Mouse (Mus musculus): ENCODE results near the gene Socs3.

The Socs3 gene

DNA sequence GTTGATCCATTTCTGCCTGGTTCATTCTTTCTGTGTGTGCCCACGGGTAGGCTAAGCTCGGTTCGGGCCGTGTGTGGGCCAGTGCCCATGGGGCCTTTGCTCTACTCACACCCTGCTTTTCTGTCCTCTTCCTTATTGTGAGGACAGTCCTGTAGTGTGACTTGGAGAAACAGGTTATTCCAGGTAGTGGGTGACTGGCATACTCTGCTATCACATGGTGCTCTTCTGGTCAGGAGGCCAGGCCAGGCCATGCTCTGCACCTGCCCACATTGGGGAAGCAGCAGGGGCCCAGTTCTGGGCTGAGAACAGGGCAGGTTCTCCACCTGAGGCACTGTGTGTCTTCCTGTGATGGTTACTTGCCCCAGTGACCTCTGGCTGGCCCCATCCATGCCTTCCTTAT is 28.5 kb upstream of the Socs3 start:
- in situ Hi-C loops (cut with MboI; ENCODE audit: low pct_unique_long_range_greater_than_20kb in 1 of 2, low sequenced_read_pairs in 2 of 2, unreplicated experiment in 1 of 2): no loop called here

DNA sequence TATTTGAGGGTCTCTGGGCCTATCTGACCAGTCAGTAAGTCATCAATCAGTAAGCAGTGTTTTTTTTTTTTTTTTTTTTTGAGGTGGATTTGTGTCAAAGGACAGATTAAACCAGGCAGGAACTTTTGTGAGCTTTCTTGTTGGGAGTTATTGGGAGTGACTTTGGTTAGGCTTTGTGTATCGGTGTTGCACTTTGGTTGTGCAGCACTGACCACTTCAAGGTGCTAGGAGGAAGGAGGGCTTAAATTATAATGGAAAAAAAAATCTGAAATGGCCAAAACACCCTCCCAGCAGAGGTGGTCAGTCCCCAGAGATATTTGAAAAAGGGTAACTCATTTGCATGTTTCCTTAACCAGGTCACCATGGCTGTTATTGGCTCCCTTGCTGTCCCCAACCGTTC is 27.2 kb upstream of the Socs3 start:
- in situ Hi-C loops (cut with MboI; ENCODE audit: low pct_unique_long_range_greater_than_20kb in 1 of 2, low sequenced_read_pairs in 2 of 2, unreplicated experiment in 1 of 2): no loop called here

DNA sequence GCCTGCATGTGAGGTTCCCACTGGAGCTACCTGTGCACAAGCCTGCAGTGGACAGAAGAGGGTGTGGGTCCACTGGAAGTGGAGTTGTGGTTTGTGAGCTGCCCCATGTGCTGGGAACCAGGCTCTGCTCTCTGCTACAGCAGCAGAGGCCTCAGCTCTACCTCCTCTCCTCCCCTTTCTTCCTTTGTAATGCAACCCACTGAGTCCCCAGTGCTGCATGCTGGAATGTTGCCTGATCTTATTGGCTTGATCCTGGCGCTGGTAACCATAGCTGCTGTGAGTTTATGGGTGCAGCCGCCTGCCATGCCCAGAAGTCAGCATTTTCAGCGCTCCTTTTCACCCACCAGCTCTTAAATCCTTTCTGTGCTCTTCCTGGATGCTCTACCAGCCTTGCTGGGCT is 26.2 kb upstream of the Socs3 start:
- in situ Hi-C loops (cut with MboI; ENCODE audit: low pct_unique_long_range_greater_than_20kb in 1 of 2, low sequenced_read_pairs in 2 of 2, unreplicated experiment in 1 of 2): no loop called here

DNA sequence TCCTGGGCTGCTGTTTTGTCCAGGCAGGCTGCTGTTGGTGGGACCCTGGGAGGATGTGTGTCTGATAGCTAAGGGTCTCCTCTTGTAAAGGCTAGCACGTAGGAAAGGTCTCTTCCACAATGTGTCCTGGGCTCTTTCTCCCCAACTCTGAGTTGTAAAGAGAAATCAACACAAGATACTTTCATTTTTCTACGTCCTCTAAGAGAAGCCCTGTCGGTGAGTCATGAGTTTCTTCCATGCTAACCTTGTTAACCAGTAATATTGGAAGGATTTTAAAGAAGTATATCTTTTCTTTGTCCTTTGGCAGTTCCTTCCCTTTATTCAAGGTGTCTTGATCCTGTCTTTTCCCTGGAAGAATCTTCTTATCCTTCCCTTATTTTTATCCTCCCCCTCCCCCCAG is 25.8 kb upstream of the Socs3 start:
- in situ Hi-C loops (cut with MboI; ENCODE audit: low pct_unique_long_range_greater_than_20kb in 1 of 2, low sequenced_read_pairs in 2 of 2, unreplicated experiment in 1 of 2): no loop called here

DNA sequence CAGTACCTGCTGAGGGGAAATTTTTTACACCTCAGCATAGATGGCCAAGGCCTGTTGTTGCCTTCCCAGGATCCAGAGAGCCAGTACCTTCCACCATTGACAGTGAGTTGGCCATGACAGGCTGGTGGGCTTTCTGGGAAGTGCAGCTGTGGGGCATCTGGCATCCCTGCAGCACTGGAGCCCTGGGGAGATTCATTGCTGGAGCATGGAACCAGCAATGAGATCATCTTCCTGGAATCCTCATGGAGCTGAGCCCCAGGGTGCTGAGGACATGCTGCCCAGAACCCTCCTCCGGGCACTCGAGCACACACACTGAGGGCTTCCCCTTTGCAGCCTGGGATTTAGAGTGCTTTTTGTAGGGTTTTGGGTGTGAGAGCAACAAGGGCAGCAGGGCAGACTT is 25.4 kb upstream of the Socs3 start:
- in situ Hi-C loops (cut with MboI; ENCODE audit: low pct_unique_long_range_greater_than_20kb in 1 of 2, low sequenced_read_pairs in 2 of 2, unreplicated experiment in 1 of 2): no loop called here

DNA sequence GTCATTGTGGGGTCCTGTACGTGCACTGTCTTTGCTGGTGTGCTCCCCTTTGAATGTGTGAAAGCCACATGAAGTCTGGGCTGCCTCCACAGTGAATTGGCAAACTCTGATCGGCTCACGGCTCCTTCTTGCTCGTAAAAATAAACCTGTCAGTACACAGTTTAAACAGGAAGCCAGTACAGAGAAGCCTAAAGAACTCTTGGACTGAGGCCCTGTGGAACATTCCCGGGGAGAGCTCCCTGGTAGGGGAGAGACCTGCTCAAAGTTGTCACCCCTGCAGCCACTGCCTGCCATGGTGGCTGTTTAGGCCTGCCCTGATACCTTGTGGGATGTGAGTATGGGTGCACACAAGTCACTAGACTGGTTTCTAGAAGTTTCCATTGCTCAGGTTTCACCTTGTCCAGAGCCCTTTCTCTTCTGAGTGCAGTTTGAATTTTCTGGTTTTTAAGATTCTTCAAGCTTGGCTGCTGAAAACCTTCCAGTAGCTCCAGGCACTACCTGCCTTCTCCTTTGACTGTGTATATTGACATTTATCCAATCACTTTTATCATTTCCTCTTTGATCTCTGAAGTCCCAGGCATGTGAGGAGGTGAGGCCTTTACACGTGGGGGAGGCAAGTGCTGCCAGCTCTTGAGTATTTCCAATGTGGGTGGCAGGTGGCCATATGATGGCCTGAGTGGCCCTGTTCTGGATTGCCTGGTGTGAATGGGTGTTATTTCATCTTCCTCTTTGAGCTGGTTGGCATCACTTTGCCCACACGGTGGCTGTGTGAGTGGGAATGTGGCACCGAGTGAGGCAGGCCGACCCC is 24.6 kb upstream of the Socs3 start:
- in situ Hi-C loops (cut with MboI; ENCODE audit: low pct_unique_long_range_greater_than_20kb in 1 of 2, low sequenced_read_pairs in 2 of 2, unreplicated experiment in 1 of 2): no loop called here

DNA sequence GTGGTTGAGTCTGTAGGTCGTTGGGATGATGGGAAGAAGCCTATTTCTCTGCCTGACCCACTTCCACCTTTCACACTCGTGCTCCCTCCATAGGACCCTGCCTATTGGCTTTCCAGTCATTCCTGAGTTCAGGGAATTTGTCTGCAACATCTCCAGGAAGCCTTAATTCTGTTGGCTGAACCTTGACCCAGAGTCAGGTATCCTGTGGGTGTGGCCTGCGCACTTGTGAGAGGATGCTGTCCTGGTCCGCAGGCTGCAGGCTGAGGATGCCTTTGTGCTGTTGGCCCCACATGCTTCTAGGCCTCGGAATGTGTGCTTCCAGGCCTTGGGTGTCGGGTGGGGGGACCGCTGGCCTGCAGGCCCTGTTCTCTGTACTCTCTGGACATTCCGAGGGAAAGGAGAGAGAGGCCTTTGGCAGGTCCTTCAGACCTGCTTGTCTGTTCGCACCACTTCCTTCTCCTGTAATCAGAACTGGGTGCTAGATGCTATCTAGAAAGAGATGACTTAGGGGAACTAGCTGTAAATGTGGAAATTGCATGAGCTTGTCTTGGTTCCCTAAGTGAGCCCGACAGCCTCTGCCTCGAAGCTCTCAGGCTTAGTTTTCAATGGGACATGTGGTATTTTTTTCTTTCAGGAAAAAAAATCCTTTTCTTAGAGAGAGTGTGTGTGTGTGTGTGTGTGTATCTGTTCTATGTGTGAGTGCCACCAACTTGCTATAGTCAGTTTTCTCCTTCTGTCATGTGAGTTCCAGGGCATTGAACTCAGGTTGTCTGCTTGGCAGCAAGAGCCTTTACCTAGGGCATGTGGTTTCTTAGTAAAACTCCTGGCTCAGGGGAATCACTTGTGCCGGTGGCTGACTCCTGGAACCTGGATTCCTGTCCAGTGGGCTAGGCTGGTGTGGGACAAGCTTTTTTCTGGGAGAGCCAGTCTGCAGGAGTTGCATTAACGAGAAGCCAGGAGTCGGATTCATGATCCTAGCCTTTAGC is 23.6 kb upstream of the Socs3 start:
- in situ Hi-C loops (cut with MboI; ENCODE audit: low pct_unique_long_range_greater_than_20kb in 1 of 2, low sequenced_read_pairs in 2 of 2, unreplicated experiment in 1 of 2): no loop called here

DNA sequence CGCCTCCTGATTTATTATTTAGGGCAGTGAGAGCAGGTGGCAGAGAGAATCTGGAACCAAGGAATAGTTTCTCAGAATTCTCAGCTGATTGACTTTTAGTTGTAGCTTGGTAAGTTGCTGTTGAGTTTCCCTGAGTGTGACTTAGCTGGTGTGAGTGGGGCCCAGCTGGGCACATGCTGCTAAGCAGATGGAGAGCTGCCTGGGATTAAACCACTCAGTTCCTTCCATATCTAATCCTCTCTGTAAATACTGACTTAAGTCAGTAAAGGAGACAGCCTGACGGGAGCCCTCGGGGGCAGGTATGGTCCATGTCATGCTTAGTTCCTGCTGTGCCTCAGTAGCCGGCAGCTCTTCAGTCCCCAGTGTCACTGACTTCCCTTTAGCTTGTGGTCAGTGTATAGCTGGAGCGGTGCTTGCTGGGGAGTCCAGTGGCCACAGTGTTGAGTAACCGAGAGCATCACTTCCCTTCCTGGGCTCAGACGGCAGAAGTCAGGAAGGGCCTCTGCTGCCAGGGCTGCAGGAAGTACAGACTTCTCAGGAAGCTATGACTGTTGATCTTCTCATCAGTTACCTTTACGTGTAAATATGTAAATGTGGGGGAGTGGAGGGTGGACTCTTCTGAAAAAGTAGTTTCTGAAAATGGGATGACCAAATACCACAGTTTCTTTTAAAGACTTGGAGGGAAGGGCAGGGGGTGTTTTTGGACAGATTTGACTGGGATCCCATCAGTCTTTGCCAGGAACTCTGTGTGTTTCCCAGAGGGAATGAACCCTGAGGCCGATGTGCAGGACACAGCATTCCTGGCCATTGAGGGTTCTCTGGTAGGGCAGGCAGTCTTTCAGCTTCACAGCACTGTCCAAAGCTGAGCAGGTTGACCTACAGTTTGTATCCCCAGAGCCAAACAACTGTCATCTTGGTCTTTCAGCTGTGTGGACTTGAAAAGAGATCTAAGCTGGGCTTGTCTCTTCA is 21.9 kb upstream of the Socs3 start:
- in situ Hi-C loops (cut with MboI; ENCODE audit: low pct_unique_long_range_greater_than_20kb in 1 of 2, low sequenced_read_pairs in 2 of 2, unreplicated experiment in 1 of 2): no loop called here

DNA sequence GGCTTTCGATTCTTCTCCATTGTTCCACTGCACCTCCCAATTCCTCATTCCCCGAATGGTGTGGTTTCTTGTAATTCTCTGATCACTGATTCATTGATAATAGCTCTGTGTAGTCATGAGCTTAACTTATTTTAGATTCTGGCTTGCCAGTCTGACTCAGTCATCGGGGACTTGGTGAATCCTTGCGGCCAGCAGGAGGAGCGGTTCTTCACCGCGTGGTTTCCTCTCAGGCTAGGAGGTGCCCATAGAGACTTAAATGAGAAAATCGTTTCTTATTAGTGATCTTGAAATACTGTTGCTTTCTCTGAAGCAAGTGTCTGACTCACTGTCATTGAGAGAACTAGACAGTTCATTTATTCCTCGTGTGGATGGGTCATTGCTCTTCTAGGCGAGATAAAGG is 20.1 kb upstream of the Socs3 start:
- in situ Hi-C loops (cut with MboI; ENCODE audit: low pct_unique_long_range_greater_than_20kb in 1 of 2, low sequenced_read_pairs in 2 of 2, unreplicated experiment in 1 of 2): no loop called here

DNA sequence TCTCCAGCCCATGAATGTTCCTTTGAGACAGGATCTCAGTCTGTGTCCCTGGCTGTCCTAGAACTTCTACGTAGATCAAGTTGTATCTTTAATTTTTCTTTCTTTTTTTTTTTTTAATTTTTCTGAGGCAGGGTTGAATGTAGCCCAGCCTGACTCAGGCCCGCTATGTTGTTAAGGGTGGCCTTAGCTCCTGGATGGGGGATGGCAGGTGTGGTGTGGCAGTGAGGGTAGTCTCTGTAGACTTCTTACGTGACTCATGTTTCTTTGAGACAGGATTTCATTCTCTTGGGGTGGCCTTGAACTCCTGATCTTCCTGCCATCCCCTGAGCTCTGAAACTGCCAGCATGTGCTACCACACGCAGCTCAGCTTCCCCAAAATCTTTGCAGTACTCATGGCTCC is 19.4 kb upstream of the Socs3 start:
- in situ Hi-C loops (cut with MboI; ENCODE audit: low pct_unique_long_range_greater_than_20kb in 1 of 2, low sequenced_read_pairs in 2 of 2, unreplicated experiment in 1 of 2): no loop called here

DNA sequence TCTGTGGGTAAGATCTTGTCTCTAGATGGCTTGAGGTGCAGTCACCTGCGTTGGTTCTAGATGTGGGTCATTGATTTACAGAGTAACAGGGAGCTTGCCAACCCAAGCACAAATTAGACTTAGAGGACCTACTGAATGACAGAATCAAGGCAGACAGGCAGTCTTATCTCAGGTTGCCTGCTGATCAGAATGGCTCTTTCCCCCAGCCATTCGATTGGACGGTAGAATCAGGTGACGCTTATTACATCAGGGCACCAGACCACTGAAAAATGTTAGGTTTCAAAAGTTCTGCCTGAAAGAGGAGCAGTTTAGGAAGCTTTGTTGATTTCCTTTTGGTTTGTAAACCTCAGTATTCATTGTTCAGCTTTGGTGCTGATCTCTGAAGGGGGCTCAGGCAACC is 18.1 kb upstream of the Socs3 start:
- in situ Hi-C loops (cut with MboI; ENCODE audit: low pct_unique_long_range_greater_than_20kb in 1 of 2, low sequenced_read_pairs in 2 of 2, unreplicated experiment in 1 of 2): no loop called here

DNA sequence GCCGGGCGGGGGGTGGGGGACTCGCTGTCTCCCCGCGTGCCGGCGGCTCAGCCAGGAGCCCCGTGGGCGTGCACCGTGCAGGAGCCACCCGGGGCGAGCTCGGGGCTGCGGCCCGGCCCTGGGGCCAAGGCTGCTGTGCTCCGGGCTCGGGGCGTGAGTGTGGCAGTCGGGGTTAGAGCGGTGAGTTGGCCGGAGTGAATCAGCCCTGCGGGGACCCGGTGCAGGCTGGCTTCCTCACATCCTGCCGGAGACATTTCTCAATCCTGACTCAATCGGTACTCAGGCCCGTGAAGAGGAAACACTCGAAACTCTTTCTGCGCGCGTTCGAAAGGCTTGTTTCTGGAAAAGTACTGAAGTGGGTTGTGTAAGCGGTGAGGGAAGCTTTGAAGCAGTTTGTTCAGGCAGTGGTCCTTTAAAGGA is 17.2 kb upstream of the Socs3 start:
- in situ Hi-C loops (cut with MboI; ENCODE audit: low pct_unique_long_range_greater_than_20kb in 1 of 2, low sequenced_read_pairs in 2 of 2, unreplicated experiment in 1 of 2): no loop called here

DNA sequence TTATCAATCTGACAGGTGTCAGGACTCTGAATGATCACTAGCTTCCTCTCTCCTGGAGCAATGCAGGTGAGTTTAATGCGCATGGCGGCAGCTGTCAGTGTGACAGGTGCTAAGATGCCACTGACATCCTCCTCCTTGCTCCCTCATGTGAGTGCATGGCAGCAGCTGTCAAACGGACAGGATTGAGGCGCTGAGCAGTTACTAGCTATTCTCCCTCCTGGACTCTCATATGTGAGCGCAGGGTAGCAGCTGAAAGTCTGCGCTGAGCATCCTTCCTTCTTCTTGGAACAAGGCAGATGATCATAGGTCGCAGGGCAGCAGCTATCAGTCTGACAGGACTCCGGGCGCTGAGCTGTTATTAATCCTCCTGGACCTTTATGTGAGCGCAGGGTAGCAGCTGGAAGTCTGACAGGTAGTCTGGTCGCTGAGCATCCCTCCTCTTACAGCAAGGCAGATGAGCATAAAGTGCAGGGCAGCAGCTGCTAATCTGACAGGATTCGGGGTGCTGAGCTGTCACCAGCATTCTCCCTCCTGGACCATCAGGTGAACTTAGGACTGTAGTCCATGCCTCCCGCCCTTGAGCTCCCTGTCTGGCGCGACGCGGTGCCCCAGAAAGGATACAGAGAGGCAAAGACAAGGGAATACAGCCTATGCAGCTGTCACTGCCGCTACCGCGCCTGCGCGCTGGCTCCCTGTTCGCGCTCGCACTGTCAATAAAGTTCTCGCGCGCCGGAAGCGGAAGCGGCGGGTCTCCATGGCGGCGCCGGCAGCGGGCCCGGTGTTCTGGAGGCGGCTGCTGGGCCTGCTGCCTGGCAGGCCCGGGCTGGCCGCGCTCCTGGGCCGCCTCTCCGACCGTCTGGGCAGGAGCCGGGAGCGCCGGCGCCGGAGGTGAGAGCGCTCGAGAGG is 16.5 kb upstream of the Socs3 start, which contains the start of gene Pgs1:
Pgs1 (plus strand) TSS at position 167 of the 906 bp plus-strand sequence.
- in situ Hi-C loops (cut with MboI; ENCODE audit: low pct_unique_long_range_greater_than_20kb in 1 of 2, low sequenced_read_pairs in 2 of 2, unreplicated experiment in 1 of 2): no loop called here

DNA sequence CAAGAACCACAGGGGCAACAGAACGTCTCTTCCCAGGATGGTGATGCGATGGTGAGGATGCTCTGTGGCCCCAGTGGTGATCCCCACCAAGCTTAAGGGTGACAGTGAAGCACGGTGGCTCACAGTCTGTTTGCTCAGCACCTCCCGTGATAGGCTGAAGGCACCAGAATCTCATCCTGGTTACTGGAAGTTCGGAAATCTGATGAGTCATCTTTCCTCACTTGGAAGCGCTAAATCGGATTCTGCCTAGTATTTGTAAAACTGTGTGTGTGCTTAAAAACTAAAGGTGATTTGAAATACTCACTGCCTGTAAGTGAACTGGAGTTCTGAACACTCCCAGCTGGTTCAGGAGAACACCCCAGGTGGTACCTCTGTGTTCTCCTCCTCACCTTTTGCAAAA is 13.9 kb upstream of the Socs3 start:
- in situ Hi-C loops (cut with MboI; ENCODE audit: low pct_unique_long_range_greater_than_20kb in 1 of 2, low sequenced_read_pairs in 2 of 2, unreplicated experiment in 1 of 2): no loop called here

DNA sequence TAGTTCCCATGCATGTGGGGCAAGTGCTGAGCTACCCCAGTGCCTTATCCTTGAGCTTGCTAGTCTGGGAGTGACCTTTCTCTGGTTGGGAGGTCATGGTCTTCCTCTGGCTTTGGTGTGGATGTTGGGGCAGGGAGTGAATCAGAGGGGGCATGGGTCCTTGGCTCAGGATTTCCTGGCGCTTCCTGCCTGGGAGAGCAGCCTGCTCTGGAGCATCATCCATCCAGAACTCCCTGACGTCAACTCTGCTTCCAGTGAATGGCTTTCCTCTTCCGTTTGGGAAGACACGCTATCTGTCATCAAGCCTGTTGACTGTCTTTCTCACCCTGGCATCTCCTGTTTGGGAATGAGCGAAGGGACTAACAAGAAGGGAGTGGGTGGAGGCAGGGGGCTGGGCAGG is 12.6 kb upstream of the Socs3 start:
- in situ Hi-C loops (cut with MboI; ENCODE audit: low pct_unique_long_range_greater_than_20kb in 1 of 2, low sequenced_read_pairs in 2 of 2, unreplicated experiment in 1 of 2): no loop called here

DNA sequence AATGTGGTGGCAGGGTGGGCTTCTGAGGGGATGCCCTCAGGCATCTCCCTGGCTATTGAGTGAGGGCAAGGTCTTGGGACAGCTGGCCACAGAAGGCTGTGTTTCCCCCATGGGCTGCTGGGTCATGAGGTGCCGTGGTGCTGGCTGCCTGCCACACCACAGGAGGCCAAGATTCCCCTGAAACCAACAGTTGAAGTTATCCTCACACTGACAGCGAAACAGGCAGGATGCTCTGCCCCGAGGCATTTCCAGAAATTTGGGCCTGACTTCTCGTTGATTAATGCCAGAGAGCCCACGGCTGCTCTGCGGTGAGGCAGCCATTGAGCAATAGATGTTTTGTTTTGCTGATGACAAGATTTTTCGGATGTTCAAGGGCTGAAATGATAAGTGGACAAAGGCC is 9.5 kb upstream of the Socs3 start:
- in situ Hi-C loops (cut with MboI; ENCODE audit: low pct_unique_long_range_greater_than_20kb in 1 of 2, low sequenced_read_pairs in 2 of 2, unreplicated experiment in 1 of 2): no loop called here

DNA sequence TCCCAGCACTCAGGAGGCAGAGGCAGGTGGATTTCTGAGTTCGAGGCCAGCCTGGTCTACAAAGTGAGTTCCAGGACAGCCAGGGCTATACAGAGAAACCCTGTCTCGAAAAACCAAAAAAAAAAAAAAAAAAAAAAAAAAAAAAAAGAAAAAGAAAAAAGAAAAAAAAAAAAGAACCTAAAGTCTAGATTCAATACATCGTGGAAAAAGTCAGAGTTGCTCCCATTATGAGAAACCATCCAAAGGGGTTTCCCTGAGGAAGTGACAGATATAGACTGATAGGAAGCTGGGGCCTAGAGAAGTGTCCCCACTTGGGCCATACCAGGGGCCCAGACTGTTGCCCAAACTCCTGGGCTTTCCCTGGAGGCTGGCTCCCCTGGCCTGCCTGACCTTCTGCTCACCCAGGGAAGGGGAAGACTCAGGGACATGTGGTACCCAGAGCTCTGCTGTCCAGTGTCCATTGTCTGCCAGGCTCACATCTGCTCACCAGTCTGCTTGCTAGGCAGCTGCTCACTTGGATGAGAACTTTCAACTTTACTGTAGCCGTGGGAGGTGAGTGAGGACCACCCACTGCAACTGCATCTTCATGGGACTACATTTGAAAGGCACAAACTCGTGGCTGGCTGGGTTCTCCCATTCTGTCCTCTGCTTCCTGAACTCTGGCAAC is 8.0 kb upstream of the Socs3 start:
- in situ Hi-C loops (cut with MboI; ENCODE audit: low pct_unique_long_range_greater_than_20kb in 1 of 2, low sequenced_read_pairs in 2 of 2, unreplicated experiment in 1 of 2): no loop called here

All from mouse embryonic stem cell (cell line).